ENCODE assay signal across 8 mouse cellular contexts in the genomic region with DNA sequence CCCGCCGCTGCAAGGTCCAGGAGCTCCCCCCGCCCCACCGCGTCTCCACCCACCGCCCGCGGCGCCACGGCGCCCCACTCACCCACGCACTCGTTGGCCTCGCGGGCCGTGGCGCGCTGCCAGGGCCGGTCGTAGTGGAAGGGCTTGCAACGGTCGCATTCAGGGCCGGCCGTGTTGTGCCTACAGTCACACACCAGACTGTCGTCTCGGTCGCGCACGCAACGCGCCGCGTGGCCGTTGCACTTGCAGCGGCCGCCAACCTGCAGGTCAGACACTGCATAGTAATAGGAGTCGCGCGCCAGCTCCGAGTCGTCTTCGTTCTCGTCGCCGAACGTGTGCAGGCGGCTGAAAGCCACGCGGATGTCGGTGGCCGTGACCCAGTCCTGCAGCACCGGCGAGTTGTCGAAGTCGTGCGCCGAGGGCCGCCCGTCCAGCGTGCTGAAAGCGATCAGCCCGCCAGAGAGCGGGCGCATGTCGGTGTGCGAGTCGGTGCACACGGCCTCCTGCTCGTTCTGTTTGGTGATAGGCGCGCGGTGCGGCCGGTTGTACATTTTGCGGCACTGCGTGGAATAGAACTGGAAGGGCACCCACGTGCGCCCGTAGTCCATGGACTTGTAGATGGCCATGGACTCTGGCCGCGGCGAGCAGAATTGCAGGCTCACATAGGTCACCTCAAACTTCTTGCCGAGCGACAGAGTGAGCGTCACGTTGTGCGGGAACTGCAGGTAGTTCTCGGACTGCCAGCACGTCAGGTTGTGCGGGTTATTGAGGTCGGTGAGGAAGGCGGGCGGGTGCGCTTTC. TPM values are rescaled to one million over a fixed set of nuclear protein-coding genes. Genes with fewer than 3 reads are reported as not detected.
A peak's percentile ranks its signal among the peaks of the same experiment; 100 is the strongest.
DNase-seq lines count a peak whose midpoint lies in the region; ATAC-seq and TF ChIP-seq lines count a peak whose summit lies in the region.

No protein-coding gene starts in this region.

- H3K4me3 ChIP-seq in bone marrow, adult 2 months (replicated peaks; ENCODE audit: control insufficient read depth, low read depth, low read length): no peak overlapping the region
- peak overlapping the region; percentile 62 for H3K4me3 ChIP-seq in forebrain, embryonic 14.5 days (ENCODE audit: low read depth, low read length)
- peak overlapping the region; percentile 66 for H3K4me3 ChIP-seq in intestine, embryonic 15.5 days (replicated peaks)
- peak overlapping the region; percentile 70 for H3K4me3 ChIP-seq in stomach, embryonic 14.5 days (ENCODE audit: low read depth, low read length)

- H3K27ac ChIP-seq in bone marrow, adult 2 months (ENCODE audit: control insufficient read depth, insufficient read depth, low read depth, low read length, poor library complexity): no peak overlapping the region; the same call in 1 of the 2 replicates
- no peak overlapping the region for H3K27ac ChIP-seq in forebrain, embryonic 14.5 days (ENCODE audit: low read depth, low read length)
- no peak overlapping the region for H3K27ac ChIP-seq in intestine, embryonic 15.5 days
- no peak overlapping the region for H3K27ac ChIP-seq in stomach, embryonic 14.5 days (ENCODE audit: low read length)

- no peaks in the 10 kb centered on the region for H3K9me3 ChIP-seq in forebrain, embryonic 14.5 days (replicated peaks; ENCODE audit: control insufficient read depth, low read length)
- no peaks in the 10 kb centered on the region for H3K9me3 ChIP-seq in intestine, embryonic 15.5 days
- H3K9me3 ChIP-seq in stomach, embryonic 14.5 days (ENCODE audit: control insufficient read depth, low read depth, low read length): no peaks in the 10 kb centered on the region

- WGBS in bone marrow, adult 2 months: 2% methylated on average over 94 of the region's 94 CpGs
- WGBS in forebrain, embryonic 14.5 days: under 1% methylated on average over 92 of the region's 94 CpGs
- under 1% methylated on average over 94 of the region's 94 CpGs for WGBS in intestine, embryonic 15.5 days
- under 1% methylated on average over 94 of the region's 94 CpGs for WGBS in stomach, embryonic 14.5 days

- H3K36me3 ChIP-seq in forebrain, embryonic 14.5 days (ENCODE audit: control insufficient read depth, insufficient read depth, low read length): no peaks in the 10 kb centered on the region
- no peaks in the 10 kb centered on the region for H3K36me3 ChIP-seq in intestine, embryonic 15.5 days
- H3K36me3 ChIP-seq in stomach, embryonic 14.5 days (ENCODE audit: control insufficient read depth, insufficient read depth, low read length): no peaks in the 10 kb centered on the region

- peak; percentile 5; the same call in 1 of the 2 replicates for ATAC-seq in forebrain, embryonic 14.5 days
- ATAC-seq in intestine, embryonic 15.5 days: peak; percentile 3; the same call in 1 of the 2 replicates
- ATAC-seq in stomach, embryonic 14.5 days (ENCODE audit: insufficient number of reproducible peaks, insufficient read depth, low FRiP score, low read depth): peak; percentile 20; the same call in 1 of the 2 replicates

- H3K9ac ChIP-seq in forebrain, embryonic 14.5 days (ENCODE audit: low read length): peak overlapping the region; percentile 71
- H3K9ac ChIP-seq in intestine, embryonic 15.5 days: peak overlapping the region; percentile 61
- peak overlapping the region; percentile 63 for H3K9ac ChIP-seq in stomach, embryonic 14.5 days (replicated peaks; ENCODE audit: low read depth, low read length)

- peaks cover 61% of the 10 kb centered on the region for H3K27me3 ChIP-seq in forebrain, embryonic 14.5 days (replicated peaks; ENCODE audit: control insufficient read depth, insufficient read depth, low read length)
- peaks cover 40% of the 10 kb centered on the region for H3K27me3 ChIP-seq in intestine, embryonic 15.5 days (replicated peaks)
- 0 out of 2 replicates have a peak, but pooled peaks cover 7% of the 10 kb centered on the region for H3K27me3 ChIP-seq in stomach, embryonic 14.5 days (ENCODE audit: control insufficient read depth, insufficient read depth, low read length)

- peak overlapping the region; percentile 93 for H3K4me2 ChIP-seq in forebrain, embryonic 14.5 days (ENCODE audit: low read length)
- peak overlapping the region; percentile 97 for H3K4me2 ChIP-seq in intestine, embryonic 15.5 days (replicated peaks)
- H3K4me2 ChIP-seq in stomach, embryonic 14.5 days (replicated peaks; ENCODE audit: low read depth, low read length): peak overlapping the region; percentile 94

- H3K4me1 ChIP-seq in bone marrow, adult 2 months (ENCODE audit: control insufficient read depth, insufficient read depth, low read length): no peaks in the 10 kb centered on the region; the same call in 1 of the 2 replicates
- H3K4me1 ChIP-seq in forebrain, embryonic 14.5 days (ENCODE audit: control insufficient read depth, insufficient read depth, low read length): peaks cover 26% of the 10 kb centered on the region
- peaks cover 23% of the 10 kb centered on the region for H3K4me1 ChIP-seq in intestine, embryonic 15.5 days (replicated peaks)
- H3K4me1 ChIP-seq in stomach, embryonic 14.5 days (ENCODE audit: control insufficient read depth, insufficient read depth, low read length): peaks cover 18% of the 10 kb centered on the region

- TF ChIP-seq POLR2A in bone marrow, adult 2 months (IDR thresholded peaks at IDR 0.05; ENCODE audit: borderline replicate concordance, control insufficient read depth, low read depth, low read length): 0 out of 2 replicates have a peak, but pooled peaks have one; percentile 2

- TF ChIP-seq CTCF in bone marrow, adult 2 months (IDR thresholded peaks at IDR 0.05; ENCODE audit: control insufficient read depth, insufficient read depth, low read length): no peak

- DNase-seq in ovary, postnatal 14 days (ENCODE audit: low spot score): peak; percentile 25
- DNase-seq in ovary, adult 18-20 months (ENCODE audit: low spot score): no peak
- peak; percentile 49 for DNase-seq in forebrain, embryonic 14.5 days (ENCODE audit: low spot score)
- DNase-seq in lung, postnatal 10 days: peak; percentile 55
- DNase-seq in c-Kit-positive CD71-positive TER-119-positive erythroid progenitor cells, embryonic 14.5 days (ENCODE audit: low spot score): no peak

RNA-seq across cellular contexts. Expression of gene Ntn1, which starts 15.4 kb away (rescaled TPM):
- polyA plus RNA-seq in bone marrow, adult 2 months (2011; ENCODE audit: insufficient read depth, insufficient read length, low replicate concordance, missing spikeins): 0.72 TPM in 1 of 2 replicates, not detected in the other
- polyA plus RNA-seq in forebrain, embryonic 14.5 days (2014; fragmentation: Nextera tagmentation; extraction: Ambion mirVana): 3.5 TPM in 2 replicates
- 9.1 and 9.4 TPM in 2 replicates for polyA plus RNA-seq in intestine, embryonic 15.5 days (2015; fragmentation: Nextera tagmentation; extraction: Ambion mirVana)
- polyA plus RNA-seq in stomach, embryonic 14.5 days (2014; fragmentation: Nextera tagmentation; extraction: Ambion mirVana): 8.7 and 10.9 TPM in 2 replicates

RNA-seq across cellular contexts. Expression of gene Pik3r5, which starts 46.7 kb away (rescaled TPM):
- polyA plus RNA-seq in bone marrow, adult 2 months (2011; ENCODE audit: insufficient read depth, insufficient read length, low replicate concordance, missing spikeins): 6.4 and 26.5 TPM in 2 replicates
- 0.11 and 0.20 TPM in 2 replicates for polyA plus RNA-seq in forebrain, embryonic 14.5 days (2014; fragmentation: Nextera tagmentation; extraction: Ambion mirVana)
- 0.49 and 0.56 TPM in 2 replicates for polyA plus RNA-seq in intestine, embryonic 15.5 days (2015; fragmentation: Nextera tagmentation; extraction: Ambion mirVana)
- 1.1 and 1.3 TPM in 2 replicates for polyA plus RNA-seq in stomach, embryonic 14.5 days (2014; fragmentation: Nextera tagmentation; extraction: Ambion mirVana)

Comparison
In these comparisons a context has a peak if more than half of its experiments do, and no peak if none do; other contexts are left out.
1. DNase-seq: peak in ovary, postnatal 14 days (single experiment), forebrain, embryonic 14.5 days (single experiment) and lung, postnatal 10 days (single experiment); none in ovary, adult 18-20 months (single experiment) and c-Kit-positive CD71-positive TER-119-positive erythroid progenitor cells, embryonic 14.5 days (single experiment).
2. Peak in every context shown above with its lines, with median percentiles within 50 percentile points of each other: ATAC-seq, H3K4me2 ChIP-seq and H3K9ac ChIP-seq.